34 mouse cellular contexts compared by ENCODE assay signal in genomic region chr12:109738911-109739310, GRCm38 (mm10).
"Had no signal": no experiment of that assay in that cellular context is flagged by ENCODE, and none has a peak within 500 bp of the region (broad histone marks: within the 10 kb centered on the region; RNA-seq: fewer than 3 reads in every experiment).

No protein-coding gene starts in this region.

- H3K9me3 ChIP-seq: heart, embryonic 10.5 days; heart, embryonic 12.5 days; heart, embryonic 13.5 days; heart, embryonic 15.5 days; hindbrain, embryonic 10.5 days; hindbrain, embryonic 12.5 days; hindbrain, embryonic 13.5 days; hindbrain, embryonic 15.5 days; intestine, embryonic 15.5 days; kidney, embryonic 15.5 days had no signal

- H3K36me3 ChIP-seq: heart, embryonic 15.5 days had no signal

- H3K27me3 ChIP-seq: heart, embryonic 12.5 days; heart, embryonic 13.5 days; heart, embryonic 15.5 days; hindbrain, embryonic 12.5 days; hindbrain, embryonic 13.5 days; hindbrain, embryonic 15.5 days; intestine, embryonic 15.5 days; kidney, embryonic 15.5 days had no signal

- ATAC-seq: hindbrain, embryonic 16.5 days; hindbrain, postnatal 0 days; inflammation-experienced regulatory T-cells, adult 6 months; intestine, embryonic 15.5 days; intestine, embryonic 16.5 days; intestine, postnatal 0 days had no signal

- H3K9ac ChIP-seq: heart, embryonic 12.5 days; heart, embryonic 13.5 days; heart, embryonic 15.5 days; hindbrain, embryonic 12.5 days; hindbrain, embryonic 13.5 days; hindbrain, embryonic 14.5 days; hindbrain, embryonic 15.5 days; intestine, embryonic 15.5 days; kidney, embryonic 15.5 days had no signal

- H3K27ac ChIP-seq: heart, embryonic 10.5 days; heart, embryonic 13.5 days; heart, embryonic 15.5 days; hindbrain, embryonic 10.5 days; hindbrain, embryonic 12.5 days; hindbrain, embryonic 13.5 days; hindbrain, embryonic 14.5 days; hindbrain, embryonic 15.5 days; hindbrain, postnatal 0 days; intestine, embryonic 15.5 days; kidney, embryonic 15.5 days; kidney, postnatal 0 days; layer of hippocampus, adult 2 months had no signal

- H3K4me2 ChIP-seq: heart, embryonic 11.5 days; heart, embryonic 12.5 days; heart, embryonic 13.5 days; heart, embryonic 15.5 days; hindbrain, embryonic 12.5 days; hindbrain, embryonic 13.5 days; hindbrain, embryonic 14.5 days; hindbrain, embryonic 15.5 days; intestine, embryonic 15.5 days; kidney, embryonic 15.5 days had no signal

- H3K4me1 ChIP-seq: heart, embryonic 10.5 days; heart, embryonic 12.5 days; heart, embryonic 13.5 days; heart, embryonic 15.5 days; hindbrain, embryonic 12.5 days; hindbrain, embryonic 13.5 days; hindbrain, embryonic 15.5 days; intestine, embryonic 15.5 days had no signal

- H3K4me3 ChIP-seq: heart, embryonic 10.5 days; heart, embryonic 12.5 days; heart, embryonic 13.5 days; heart, embryonic 15.5 days; hindbrain, embryonic 10.5 days; hindbrain, embryonic 12.5 days; hindbrain, embryonic 13.5 days; hindbrain, embryonic 15.5 days; intestine, embryonic 15.5 days; kidney, embryonic 15.5 days; layer of hippocampus, adult 2 months had no signal

- DNase-seq: heart, postnatal 10 days; heart, postnatal 14 days; heart, postnatal 36 days; heart, postnatal 4 days; kidney, adult 11 months; kidney, adult 18-20 months; kidney, adult 2 months; kidney, adult 8-10 months; kidney, adult 9 months; kidney, postnatal 10 days; kidney, postnatal 14 days; kidney, postnatal 25 days; kidney, postnatal 36 days; kidney, postnatal 4 days; layer of hippocampus, adult 9-11 months had no signal
